Mouse (Mus musculus): ENCODE measurements around the gene Olfr961. TPM values are rescaled to one million over a fixed set of nuclear protein-coding genes. Genes with fewer than 3 reads are reported as not detected.

The Olfr961 gene
- polyA plus RNA-seq, 1 experiment from 2014 or later: not detected

GRCm38 (mm10) chr9:39647382-39647781 is 2.5 kb downstream of the Olfr961 start:
- no peak overlapping the region for H3K4me3 ChIP-seq
- ATAC-seq (ENCODE audit: low FRiP score, low read depth): no peak
- no peaks in the 10 kb centered on the region for H3K36me3 ChIP-seq
- H3K9me3 ChIP-seq: no peaks in the 10 kb centered on the region
- no peaks in the 10 kb centered on the region for H3K4me1 ChIP-seq (replicated peaks)
- no peak overlapping the region for H3K9ac ChIP-seq
- 94% methylated on average over 4 of the region's 4 CpGs for WGBS
- no peak overlapping the region for H3K27ac ChIP-seq (replicated peaks)
- no peak overlapping the region for H3K4me2 ChIP-seq
- H3K27me3 ChIP-seq: no peaks in the 10 kb centered on the region

- no peak overlapping the region for H3K4me2 ChIP-seq
- peak; percentile 56; the same call in 1 of the 2 replicates for ATAC-seq (ENCODE audit: low FRiP score, low read depth)
Observed at GRCm38 (mm10) chr9:39654756-39655396, 10.0 kb downstream of the Olfr961 start.

GRCm38 (mm10) chr9:39666905-39667304 is 22.0 kb downstream of the Olfr961 start, which contains the start of gene Olfr963:
Gene Olfr963 (plus strand): TSS chr9:39667205.
- H3K9me3 ChIP-seq: no peaks in the 10 kb centered on the region
- no peak within 1 kb of the TSS for H3K27ac ChIP-seq (replicated peaks)
- H3K36me3 ChIP-seq: no peaks in the 10 kb centered on the region
- H3K4me2 ChIP-seq: no peak within 1 kb of the TSS
- no peaks in the 10 kb centered on the region for H3K4me1 ChIP-seq (replicated peaks)
- H3K4me3 ChIP-seq: no peak within 1 kb of the TSS
- H3K9ac ChIP-seq: no peak within 1 kb of the TSS
- no peak for ATAC-seq (ENCODE audit: low FRiP score, low read depth)
- 94% methylated on average over 1 of the region's 1 CpGs for WGBS
- H3K27me3 ChIP-seq: no peaks in the 10 kb centered on the region

More at GRCm38 (mm10) chr9:39654756-39655396, 10.0 kb downstream of the Olfr961 start:
- peak overlapping the region; percentile 38 for H3K27ac ChIP-seq (replicated peaks)
- no peaks in the 10 kb centered on the region for H3K36me3 ChIP-seq
- no peak overlapping the region for H3K9ac ChIP-seq
- WGBS: 59% methylated on average over 6 of the region's 6 CpGs
- no peaks in the 10 kb centered on the region for H3K27me3 ChIP-seq
- no peaks in the 10 kb centered on the region for H3K4me1 ChIP-seq (replicated peaks)
- H3K9me3 ChIP-seq: no peaks in the 10 kb centered on the region
- no peak overlapping the region for H3K4me3 ChIP-seq

GRCm38 (mm10) chr9:39669723-39670122 is 24.8 kb downstream of the Olfr961 start:
- no peak for ATAC-seq (ENCODE audit: low FRiP score, low read depth)
- H3K4me2 ChIP-seq: no peak overlapping the region
- no peak overlapping the region for H3K9ac ChIP-seq
- 86% methylated on average over 2 of the region's 2 CpGs for WGBS
- H3K9me3 ChIP-seq: no peaks in the 10 kb centered on the region
- no peak overlapping the region for H3K27ac ChIP-seq (replicated peaks)
- no peaks in the 10 kb centered on the region for H3K36me3 ChIP-seq
- no peaks in the 10 kb centered on the region for H3K4me1 ChIP-seq (replicated peaks)
- no peak overlapping the region for H3K4me3 ChIP-seq
- no peaks in the 10 kb centered on the region for H3K27me3 ChIP-seq

- 84% methylated on average over 2 of the region's 2 CpGs for WGBS
- Histone ChIP-seq H3K27ac (replicated peaks) (no peak overlapping the region), H3K9me3 (no peaks in the 10 kb centered on the region), H3K9ac (no peak overlapping the region), H3K4me2 (no peak overlapping the region), H3K4me3 (no peak overlapping the region), H3K4me1 (replicated peaks) (no peaks in the 10 kb centered on the region), H3K27me3 (no peaks in the 10 kb centered on the region), H3K36me3 (no peaks in the 10 kb centered on the region)
- ATAC-seq (ENCODE audit: low FRiP score, low read depth): no peak
Observed at GRCm38 (mm10) chr9:39674820-39675219, 29.9 kb downstream of the Olfr961 start.

- H3K4me1 ChIP-seq (replicated peaks): no peaks in the 10 kb centered on the region
- H3K4me2 ChIP-seq: no peak overlapping the region
- 92% methylated on average over 2 of the region's 2 CpGs for WGBS
- no peak for ATAC-seq (ENCODE audit: low FRiP score, low read depth)
- H3K4me3 ChIP-seq: no peak overlapping the region
- H3K9me3 ChIP-seq: no peaks in the 10 kb centered on the region
- H3K27me3 ChIP-seq: no peaks in the 10 kb centered on the region
- H3K9ac ChIP-seq: no peak overlapping the region
- H3K36me3 ChIP-seq: no peaks in the 10 kb centered on the region
- H3K27ac ChIP-seq (replicated peaks): no peak overlapping the region
Observed at GRCm38 (mm10) chr9:39678557-39678956, 33.7 kb downstream of the Olfr961 start.

GRCm38 (mm10) chr9:39679280-39679679 is 34.4 kb downstream of the Olfr961 start:
- no peak overlapping the region for H3K9ac ChIP-seq
- H3K9me3 ChIP-seq: no peaks in the 10 kb centered on the region
- H3K4me1 ChIP-seq (replicated peaks): no peaks in the 10 kb centered on the region
- no peak overlapping the region for H3K4me3 ChIP-seq
- H3K36me3 ChIP-seq: no peaks in the 10 kb centered on the region
- no peaks in the 10 kb centered on the region for H3K27me3 ChIP-seq
- 64% methylated on average over 2 of the region's 2 CpGs for WGBS
- no peak overlapping the region for H3K4me2 ChIP-seq
- ATAC-seq (ENCODE audit: low FRiP score, low read depth): no peak
- H3K27ac ChIP-seq (replicated peaks): no peak overlapping the region

Other genes starting within 250 kb of the Olfr961 start
- gene Olfr952, start 217.9 kb upstream of the Olfr961 start, polyA plus RNA-seq (2015; fragmentation: Nextera tagmentation; extraction: Ambion mirVana): not detected in 2 replicates
- not detected in 2 replicates for gene Olfr954, start 188.4 kb upstream of the Olfr961 start, polyA plus RNA-seq (2015; fragmentation: Nextera tagmentation; extraction: Ambion mirVana)
- gene Olfr955, start 173.1 kb upstream of the Olfr961 start, polyA plus RNA-seq (2015; fragmentation: Nextera tagmentation; extraction: Ambion mirVana): not detected in 2 replicates
- not detected in 2 replicates for gene Olfr44, start 151.1 kb upstream of the Olfr961 start, polyA plus RNA-seq (2015; fragmentation: Nextera tagmentation; extraction: Ambion mirVana)
- not detected in 2 replicates for gene Olfr957, start 129.3 kb upstream of the Olfr961 start, polyA plus RNA-seq (2015; fragmentation: Nextera tagmentation; extraction: Ambion mirVana)
- not detected in 2 replicates for gene Olfr958, start 91.0 kb upstream of the Olfr961 start, polyA plus RNA-seq (2015; fragmentation: Nextera tagmentation; extraction: Ambion mirVana)
- gene Olfr959, start 69.5 kb upstream of the Olfr961 start, polyA plus RNA-seq (2015; fragmentation: Nextera tagmentation; extraction: Ambion mirVana): not detected in 2 replicates
- 158 and 162 TPM in 2 replicates for gene AW551984, start 40.7 kb upstream of the Olfr961 start, polyA plus RNA-seq (2015; fragmentation: Nextera tagmentation; extraction: Ambion mirVana)
- gene Olfr148, start 34.4 kb upstream of the Olfr961 start, polyA plus RNA-seq (2015; fragmentation: Nextera tagmentation; extraction: Ambion mirVana): not detected in 2 replicates
- not detected in 2 replicates for gene Olfr960, start 23.7 kb upstream of the Olfr961 start, polyA plus RNA-seq (2015; fragmentation: Nextera tagmentation; extraction: Ambion mirVana)
- not detected in 2 replicates for gene Olfr963, start 22.1 kb downstream of the Olfr961 start, polyA plus RNA-seq (2015; fragmentation: Nextera tagmentation; extraction: Ambion mirVana)
- gene Olfr149, start 62.0 kb downstream of the Olfr961 start, polyA plus RNA-seq (2015; fragmentation: Nextera tagmentation; extraction: Ambion mirVana): not detected in 2 replicates
- not detected in 2 replicates for gene Olfr965, start 66.3 kb downstream of the Olfr961 start, polyA plus RNA-seq (2015; fragmentation: Nextera tagmentation; extraction: Ambion mirVana)
- not detected in 2 replicates for gene Olfr150, start 85.9 kb downstream of the Olfr961 start, polyA plus RNA-seq (2015; fragmentation: Nextera tagmentation; extraction: Ambion mirVana)
- gene Olfr967, start 101.2 kb downstream of the Olfr961 start, polyA plus RNA-seq (2015; fragmentation: Nextera tagmentation; extraction: Ambion mirVana): not detected in 2 replicates
- not detected in 2 replicates for gene Olfr968, start 138.2 kb downstream of the Olfr961 start, polyA plus RNA-seq (2015; fragmentation: Nextera tagmentation; extraction: Ambion mirVana)
- gene Olfr969, start 145.9 kb downstream of the Olfr961 start, polyA plus RNA-seq (2015; fragmentation: Nextera tagmentation; extraction: Ambion mirVana): not detected in 2 replicates
- not detected in 2 replicates for gene Olfr970, start 163.8 kb downstream of the Olfr961 start, polyA plus RNA-seq (2015; fragmentation: Nextera tagmentation; extraction: Ambion mirVana)
- not detected in 2 replicates for gene Olfr971, start 191.8 kb downstream of the Olfr961 start, polyA plus RNA-seq (2015; fragmentation: Nextera tagmentation; extraction: Ambion mirVana)
- gene Olfr972, start 221.3 kb downstream of the Olfr961 start, polyA plus RNA-seq (2015; fragmentation: Nextera tagmentation; extraction: Ambion mirVana): not detected in 2 replicates